Mouse (Mus musculus) lung, adult 18-20 months (tissue): ENCODE measurements at regions not wholly inside any gene's neighbourhood (a gene's known extent, or its start where the extent isn't known, plus 50 kb on each side); places are given as distances from the start of the nearest gene placed in this dataset.
A peak's percentile ranks its signal among the peaks of the same experiment; 100 is the strongest.
"Not testable (repeated sequence)": the region's sequence is repeated elsewhere in the genome, so short reads cannot be mapped to it uniquely, and the experiment has no call there.

Experiments used
- DNase-seq, 2 experiments: peaks; one replicate each; pipeline ENCODE4 v3.0.0; 2022; ENCODE audit warnings: mixed read lengths in 2 of 2

DNA sequence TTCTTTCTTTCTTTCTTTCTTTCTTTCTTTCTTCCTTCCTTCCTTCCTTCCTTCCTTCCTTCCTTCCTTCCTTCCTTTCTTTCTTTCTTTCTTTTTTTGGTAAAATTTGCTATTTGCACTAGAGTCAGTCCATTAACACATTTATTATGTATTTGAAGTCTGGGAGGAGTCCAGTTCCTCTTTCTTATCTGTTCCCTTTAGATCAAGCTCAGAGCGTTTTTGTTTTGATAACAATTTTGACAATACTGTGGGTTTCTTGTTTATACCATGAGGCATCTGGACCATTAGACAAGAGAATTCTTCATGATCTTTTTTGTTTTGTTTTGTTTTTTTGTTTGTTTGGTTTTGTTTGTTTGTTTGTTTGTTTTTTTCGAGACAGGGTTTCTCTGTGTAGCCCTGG, 52.3 kb upstream of the Cttnbp2 start:
- not testable (repeated sequence) for DNase-seq

GRCm38 (mm10) chr6:18569221-18569620, 54.6 kb upstream of the Cttnbp2 start:
- DNase-seq, result no peak

DNA sequence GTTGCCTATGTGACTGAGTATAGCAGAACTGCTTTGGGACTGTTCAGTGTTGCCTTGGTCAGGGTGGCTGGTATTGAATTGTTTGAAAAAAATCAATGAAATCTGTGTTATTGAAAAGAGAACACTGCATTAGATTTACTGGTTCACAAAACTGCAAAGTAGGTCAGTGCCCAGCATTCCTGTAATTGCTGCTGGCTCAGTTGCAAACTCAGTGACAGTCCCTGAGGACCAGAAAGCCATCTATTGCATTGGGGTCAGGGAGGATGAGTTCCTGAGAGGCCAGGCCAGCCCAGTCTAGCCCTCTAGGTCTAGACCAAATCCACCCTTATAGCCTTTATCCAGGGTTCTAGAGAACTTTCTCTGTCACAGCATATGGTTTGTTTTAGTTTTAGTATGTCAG, 63.9 kb upstream of the Cttnbp2 start:
- DNase-seq, result no peak

DNA sequence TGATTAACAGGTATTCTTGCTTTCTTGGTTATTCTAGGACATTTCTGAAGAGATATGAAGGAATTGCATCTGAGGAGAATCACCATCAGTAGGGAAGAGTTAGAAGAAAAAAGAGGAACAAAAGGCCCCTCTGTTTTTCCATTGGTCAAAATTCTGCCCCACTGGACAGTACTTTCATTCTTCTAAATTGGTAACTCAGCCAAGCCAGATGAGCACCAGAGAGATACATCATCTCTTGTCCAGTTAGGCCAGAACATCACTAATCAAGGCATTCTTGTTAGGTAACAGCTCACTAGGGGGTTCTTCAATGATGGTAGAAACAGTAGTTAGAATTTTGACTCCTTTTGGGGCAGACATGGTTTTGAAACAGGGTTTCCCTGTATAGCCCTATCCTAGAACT, 74.8 kb upstream of the Cttnbp2 start:
- DNase-seq, result no peak

GRCm38 (mm10) chr6:18596680-18597079, 82.0 kb upstream of the Cttnbp2 start:
- DNase-seq, result no peak

DNA sequence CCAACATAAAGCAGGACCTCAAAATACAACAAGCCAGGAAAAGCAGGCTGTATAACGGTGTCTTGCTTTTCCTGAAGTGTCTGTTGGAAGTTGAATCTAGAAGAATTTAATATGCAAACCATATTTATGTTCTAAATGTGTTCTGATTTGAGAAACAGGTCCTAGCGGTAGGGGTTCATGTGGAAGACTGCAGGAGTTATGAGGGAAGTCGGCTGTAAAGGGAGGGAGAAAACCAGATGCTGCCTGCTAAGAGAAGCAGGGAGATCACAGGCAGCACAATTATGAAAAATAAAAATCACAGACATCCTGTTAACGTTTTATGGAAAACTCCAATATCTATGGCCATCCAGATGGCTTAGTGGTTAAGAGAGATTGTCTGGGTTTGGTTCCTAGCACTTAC, 85.0 kb upstream of the Cttnbp2 start:
- no peak for DNase-seq

DNA sequence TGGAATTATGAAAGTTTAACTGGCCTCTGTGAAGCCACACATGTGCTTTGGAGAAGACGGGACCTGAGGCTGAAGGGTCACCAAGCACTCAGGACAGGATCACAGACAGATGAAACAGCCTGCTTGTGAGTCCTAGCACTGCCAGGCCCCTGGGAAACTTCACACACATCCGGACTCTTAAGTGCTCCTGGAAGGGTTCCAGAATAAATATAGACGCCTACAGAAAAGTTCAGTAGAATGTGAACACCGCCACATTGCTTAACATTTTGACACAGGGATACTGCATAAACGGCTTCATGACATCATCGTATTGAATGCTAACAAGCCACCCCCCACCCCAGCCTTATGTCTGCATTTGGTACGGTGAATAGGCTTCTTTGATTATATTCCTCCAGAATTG, 87.3 kb upstream of the Cttnbp2 start:
- peak in 1 of 2 experiments; percentile 4 for DNase-seq

DNA sequence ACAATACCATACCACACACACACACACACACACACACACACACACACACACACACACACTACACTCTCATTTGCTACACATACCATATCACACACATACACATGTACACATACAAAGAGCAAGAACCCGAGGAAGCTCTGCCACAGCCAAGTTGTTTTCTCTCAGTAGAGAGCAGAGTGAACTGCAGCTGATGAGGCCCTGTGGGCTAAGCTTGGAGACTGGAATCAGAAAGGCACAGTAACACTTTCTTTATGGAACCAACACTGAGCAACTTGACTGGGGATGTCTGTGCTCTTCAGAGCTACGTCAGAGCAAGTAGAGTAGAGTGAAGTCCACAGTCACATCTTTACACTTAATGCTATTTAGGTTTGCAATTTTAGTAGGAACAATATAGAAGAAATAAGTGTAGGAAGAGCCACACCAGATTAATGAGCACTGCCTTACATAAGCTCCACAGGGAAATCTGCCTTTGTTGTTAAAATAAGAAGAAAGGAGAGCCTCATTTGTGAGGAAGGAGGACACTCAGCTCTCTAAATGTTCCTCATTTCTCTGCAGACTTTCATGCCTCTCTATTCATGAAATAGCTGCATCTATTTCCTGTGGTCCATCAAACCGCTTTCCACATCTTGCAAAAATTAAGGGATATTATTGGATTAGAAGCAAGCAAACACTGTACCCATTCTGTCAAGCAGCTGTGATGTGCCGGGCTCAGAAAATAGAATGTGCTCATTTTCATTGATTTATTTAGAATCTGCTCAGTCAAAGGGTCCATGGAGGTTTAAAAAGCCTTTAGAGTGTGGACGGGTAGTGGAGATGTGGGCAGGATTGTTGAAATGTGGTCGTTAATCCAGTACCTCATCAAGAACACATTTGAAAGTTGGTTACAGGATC, 107.0 kb upstream of the Cttnbp2 start:
- no peak for DNase-seq

DNA sequence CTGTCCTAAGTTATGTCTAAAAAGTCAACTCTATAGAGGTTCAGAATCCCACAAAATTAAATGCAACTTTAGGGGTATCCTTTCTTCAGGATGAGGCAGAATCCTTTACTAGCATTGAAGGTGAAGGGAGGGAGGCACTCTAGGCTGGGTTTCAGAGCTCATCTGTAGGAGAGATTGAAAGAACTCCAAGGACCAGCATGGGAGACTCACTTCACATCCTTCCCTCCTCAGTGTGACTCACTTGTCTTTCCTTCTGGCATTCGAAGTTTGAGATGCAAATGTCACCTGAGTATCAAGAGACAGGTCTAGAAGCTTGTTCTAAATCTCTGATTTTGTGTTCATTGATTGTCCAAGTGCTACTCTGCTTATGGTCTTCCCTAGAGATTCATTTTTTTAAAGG, 113.9 kb upstream of the Cttnbp2 start:
- DNase-seq, result no peak

DNA sequence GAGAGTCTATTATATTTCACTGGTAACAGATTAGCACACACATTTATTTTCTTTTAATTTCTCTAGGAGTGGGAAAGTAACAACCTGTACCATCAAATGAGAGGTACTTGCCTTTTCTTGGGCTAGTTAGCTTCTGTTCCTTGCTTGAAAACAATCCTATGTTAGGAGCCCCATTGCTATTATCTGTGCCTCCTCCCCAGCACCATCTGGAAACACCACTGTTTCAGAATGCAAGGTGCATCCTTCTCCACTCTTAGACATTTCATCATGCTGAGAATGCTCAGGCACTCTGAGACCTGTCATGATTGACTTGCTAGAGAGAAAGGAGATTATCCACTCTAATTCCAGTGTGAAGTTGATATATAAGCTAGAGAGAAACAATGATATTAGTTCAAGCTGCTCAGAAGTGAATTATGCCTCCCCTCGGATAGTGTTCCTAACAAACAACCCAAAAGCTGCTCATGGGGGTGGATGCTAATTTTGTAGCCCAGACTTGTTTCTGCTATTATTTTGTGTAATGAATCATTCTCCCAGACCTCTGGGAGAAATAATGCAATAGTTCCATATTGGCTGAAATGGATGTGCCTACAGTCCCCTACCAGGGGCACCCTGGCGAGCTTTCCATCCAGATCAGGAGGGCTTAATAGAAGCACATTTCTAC, 119.0 kb upstream of the Cttnbp2 start:
- DNase-seq, result no peak

- no peak for DNase-seq
Measured at GRCm38 (mm10) chr6:18639712-18640383, 125.2 kb upstream of the Cttnbp2 start.

GRCm38 (mm10) chr6:18648898-18649591, 134.4 kb upstream of the Cttnbp2 start:
- no peak for DNase-seq

DNA sequence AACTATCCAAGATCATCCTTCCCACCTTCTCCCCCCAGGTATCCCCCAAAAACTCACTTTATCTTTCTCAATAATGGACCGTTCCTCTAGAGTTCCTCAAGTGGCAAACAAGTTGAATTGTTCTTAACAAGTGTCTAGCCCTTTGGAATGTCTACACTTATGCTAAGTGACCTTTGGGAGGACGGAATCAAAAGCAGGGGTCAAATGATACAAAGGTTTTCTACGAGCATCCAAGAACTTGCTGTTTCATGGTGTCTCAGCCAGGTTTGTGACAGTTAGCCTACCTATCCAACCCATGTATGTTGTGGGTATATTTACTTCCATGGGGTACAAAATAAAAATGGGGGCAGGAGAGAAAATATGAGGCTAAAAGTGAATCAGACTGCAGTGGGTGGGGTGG, 136.7 kb upstream of the Cttnbp2 start:
- no peak for DNase-seq

GRCm38 (mm10) chr6:18652006-18652601, 137.5 kb upstream of the Cttnbp2 start:
- no peak for DNase-seq

DNA sequence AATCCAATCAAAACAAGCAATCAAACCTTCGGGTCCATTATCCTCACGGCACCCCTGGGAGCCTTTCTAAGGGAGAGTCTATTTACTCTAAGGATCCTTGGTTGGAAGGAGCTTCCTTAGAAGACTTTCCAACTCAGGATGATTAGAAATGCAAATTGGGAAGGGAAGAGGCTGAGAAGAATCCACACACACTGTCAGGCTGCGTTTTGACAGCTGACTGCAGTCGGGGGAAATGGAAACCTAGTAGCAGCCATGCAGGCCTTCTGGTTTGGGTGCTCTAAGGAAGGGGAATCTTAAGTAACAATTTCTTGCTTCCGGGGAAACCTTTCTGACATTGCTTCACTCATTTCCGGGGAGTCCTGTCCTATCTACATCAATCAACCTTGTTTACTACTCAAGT, 139.6 kb upstream of the Cttnbp2 start:
- no peak for DNase-seq

GRCm38 (mm10) chr6:18656202-18656601, 141.6 kb upstream of the Cttnbp2 start:
- DNase-seq, result no peak

DNA sequence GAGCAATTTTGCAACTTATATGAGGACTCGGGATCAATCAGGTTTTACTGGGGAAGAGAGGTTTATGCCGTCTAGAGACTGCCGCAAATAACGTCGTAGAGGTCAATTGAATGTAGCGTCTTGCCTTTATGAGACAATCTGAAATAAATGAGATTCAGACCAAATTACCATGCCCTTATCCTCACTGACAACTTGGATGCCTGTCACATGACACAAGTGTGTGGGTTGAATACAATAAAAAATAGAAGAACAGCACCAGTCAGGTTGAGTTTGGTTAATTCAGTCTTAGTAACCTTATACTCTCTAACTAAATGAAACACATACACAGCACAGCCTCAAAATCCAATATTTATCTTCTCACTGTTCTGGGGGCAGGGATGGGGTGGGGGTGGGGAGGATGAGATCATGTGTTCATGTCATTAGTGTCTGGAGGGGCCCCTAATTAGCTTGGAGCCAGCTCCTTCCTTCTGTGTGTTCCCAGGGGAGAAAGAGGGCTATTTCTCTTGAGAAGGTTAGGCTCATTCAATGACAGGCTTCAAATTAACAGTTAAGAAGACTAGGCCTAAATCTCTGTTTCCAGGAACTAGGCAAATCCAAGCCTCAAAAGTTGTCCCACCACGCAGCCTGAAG, 142.2 kb upstream of the Cttnbp2 start:
- DNase-seq, result no peak

GRCm38 (mm10) chr6:18664687-18665086, 150.0 kb upstream of the Cttnbp2 start:
- DNase-seq, result no peak

DNA sequence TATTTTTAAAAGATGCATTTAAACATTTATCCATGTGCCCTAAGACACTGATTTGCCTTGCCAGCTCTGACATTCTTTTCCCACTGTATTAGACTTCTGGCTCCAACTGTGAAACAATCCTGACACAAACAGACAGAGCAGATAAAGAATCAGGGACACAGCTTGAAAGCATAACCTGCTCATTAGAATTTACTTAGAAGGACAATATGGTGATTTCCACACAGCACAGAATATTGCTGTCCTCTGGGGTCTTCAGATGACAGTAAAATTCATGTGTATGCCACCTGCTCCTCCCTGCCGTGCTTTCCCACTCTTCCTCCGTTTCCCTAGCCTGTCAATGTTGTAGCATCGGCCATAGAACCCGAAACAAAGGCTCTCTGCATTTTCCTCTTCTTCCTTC, 151.3 kb upstream of the Cttnbp2 start:
- DNase-seq, result no peak

DNA sequence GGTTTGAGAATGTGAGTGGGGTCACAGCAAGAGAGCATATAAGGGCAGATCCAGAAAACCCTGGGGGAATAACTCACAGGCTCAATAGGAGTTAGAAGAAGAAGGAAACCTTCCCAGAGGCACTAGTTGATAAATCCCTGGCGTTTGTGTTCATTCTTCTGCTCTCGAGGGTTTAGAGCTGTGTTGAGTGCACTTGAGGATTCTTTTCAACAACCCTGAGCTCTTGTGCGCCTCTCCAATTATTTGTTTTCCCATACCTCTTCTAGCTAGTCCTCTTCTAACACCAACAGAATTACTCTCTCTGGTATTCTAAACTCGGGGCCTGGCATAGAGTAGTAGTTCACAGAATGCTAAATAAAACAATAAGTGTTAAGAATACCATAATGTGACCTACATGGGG, 151.9 kb upstream of the Cttnbp2 start:
- DNase-seq, result peak; percentile 60 to 74

DNA sequence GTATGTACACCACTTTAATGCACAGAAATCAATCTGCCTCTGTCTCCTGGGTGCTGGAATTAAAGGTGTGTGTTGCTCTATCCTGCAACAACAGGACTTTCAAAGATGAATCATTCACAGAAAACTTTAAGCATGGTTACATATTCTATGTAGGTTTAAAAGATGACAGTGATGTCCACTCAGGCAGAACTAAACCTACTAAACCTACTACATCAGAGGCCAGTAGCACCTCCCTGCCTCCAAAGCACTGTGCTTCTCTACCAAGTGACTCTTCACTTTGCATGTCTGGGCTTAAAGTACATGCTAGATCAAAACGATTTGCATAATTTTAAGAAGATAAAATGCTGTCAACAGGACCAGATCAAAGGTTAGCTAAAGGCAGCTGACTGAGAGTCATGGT, 156.0 kb upstream of the Cttnbp2 start:
- no peak for DNase-seq

GRCm38 (mm10) chr6:18674584-18675250, 160.1 kb upstream of the Cttnbp2 start:
- DNase-seq, result no peak
